Comparison of ENCODE assay signal across 10 mouse cellular contexts in the genomic region with DNA sequence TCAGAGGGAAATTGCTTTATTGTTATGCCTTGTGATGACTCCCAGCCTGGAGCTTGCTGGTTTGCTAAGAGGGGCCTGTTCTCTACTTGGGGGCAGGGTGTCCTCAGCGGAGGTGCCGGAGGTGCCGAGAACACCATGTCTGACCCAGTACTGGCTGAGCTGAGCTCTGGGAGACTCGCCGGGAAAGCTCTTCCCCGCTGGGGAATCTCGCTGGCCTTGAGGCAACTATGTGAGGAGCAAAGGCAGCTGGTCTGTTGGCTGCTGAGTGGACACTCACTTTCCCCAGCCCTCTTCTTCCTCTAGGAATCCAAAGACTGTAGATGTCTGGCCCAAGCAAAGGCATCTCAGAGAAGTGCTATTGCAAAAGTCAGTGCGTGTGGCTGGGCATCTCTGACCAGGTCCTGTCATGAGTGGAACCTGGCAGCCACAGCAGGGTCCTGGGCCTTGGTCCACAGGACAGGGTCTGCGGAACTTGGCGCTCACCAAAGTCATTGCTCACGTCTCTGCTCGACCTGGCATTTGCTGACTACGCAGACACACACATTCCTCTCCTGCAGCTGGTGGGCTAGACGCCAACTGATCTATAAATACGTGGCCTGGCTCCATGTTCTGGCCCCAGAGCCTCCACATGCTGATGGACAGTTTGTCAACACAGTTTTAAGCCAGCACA. TPM values are rescaled to one million over a fixed set of nuclear protein-coding genes. Genes with fewer than 3 reads are reported as not detected.
DNase-seq lines count a peak whose midpoint lies in the region; ATAC-seq lines count a peak whose summit lies in the region.
"Had no signal": no experiment of that assay in that cellular context is flagged by ENCODE, and none has a peak within 500 bp of the region (broad histone marks: within the 10 kb centered on the region; RNA-seq: fewer than 3 reads in every experiment).

No protein-coding gene starts in this region.

- DNase-seq in kidney, adult 11 months = peak; percentile 58
- peak; percentile 86 for DNase-seq in gastrocnemius, adult 18-20 months (ENCODE audit: low spot score)
- peak; percentile 82 to 89 for DNase-seq in heart, postnatal 14 days
- DNase-seq in lung, postnatal 36 days = peak; percentile 67
- DNase-seq in thymus, adult 18-20 months = no peak
- DNase-seq in c-Kit-positive CD71-positive TER-119-positive erythroid progenitor cells, embryonic 14.5 days (ENCODE audit: low spot score) = no peak

- intact Hi-C loops in heart, postnatal 14 days (cut with DNase I) = no loop called here

- WGBS in kidney, embryonic 14.5 days = 83% methylated on average over 15 of the region's 15 CpGs

- no peak overlapping the region for H3K27ac ChIP-seq in kidney, embryonic 14.5 days (ENCODE audit: low read depth, low read length)

- no peak overlapping the region for H3K9ac ChIP-seq in kidney, embryonic 14.5 days (ENCODE audit: low read depth, low read length)

- no peak for ATAC-seq in kidney, embryonic 14.5 days (ENCODE audit: low FRiP score, low TSS enrichment)
- no peak for ATAC-seq in frontal cortex, adult (ENCODE audit: low TSS enrichment)

- H3K27me3 ChIP-seq in kidney, embryonic 14.5 days (ENCODE audit: control insufficient read depth, insufficient read depth, low read length) = no peaks in the 10 kb centered on the region

- H3K9me3 ChIP-seq in kidney, embryonic 14.5 days (ENCODE audit: control insufficient read depth, low read length) = no peaks in the 10 kb centered on the region
- H3K9me3 ChIP-seq: megakaryocyte, embryonic 14.5 days had no signal

- no peaks in the 10 kb centered on the region for H3K36me3 ChIP-seq in kidney, embryonic 14.5 days (ENCODE audit: control insufficient read depth, insufficient read depth, low read length)

- no peak overlapping the region for H3K4me2 ChIP-seq in kidney, embryonic 14.5 days (replicated peaks; ENCODE audit: low read depth, low read length)

- H3K4me3 ChIP-seq in kidney, embryonic 14.5 days (ENCODE audit: low read length) = no peak overlapping the region
- H3K4me3 ChIP-seq: megakaryocyte, embryonic 14.5 days had no signal

- H3K4me1 ChIP-seq in kidney, embryonic 14.5 days (ENCODE audit: control insufficient read depth, insufficient read depth, low read length) = 0 out of 2 replicates have a peak, but pooled peaks cover 3% of the 10 kb centered on the region

RNA-seq across cellular contexts. Expression of gene Dbh, which starts 41.2 kb away (rescaled TPM):
- not detected in 2 replicates for polyA plus RNA-seq in kidney, embryonic 14.5 days (2014; fragmentation: Nextera tagmentation; extraction: Ambion mirVana)
- total RNA-seq in gastrocnemius, adult 18-20 months (2021) = not detected
- total RNA-seq in heart, postnatal 14 days (2021) = 1 to 10 TPM; 2.2 to 2.6 TPM
- total RNA-seq: MEL had no signal

RNA-seq across cellular contexts. Expression of gene Sardh, which starts 41.9 kb away (rescaled TPM):
- 17.6 and 29.9 TPM in 2 replicates for polyA plus RNA-seq in kidney, embryonic 14.5 days (2014; fragmentation: Nextera tagmentation; extraction: Ambion mirVana)
- under 1 TPM; 0.82 to 0.85 TPM for total RNA-seq in gastrocnemius, adult 18-20 months (2021)
- 10 to 100 TPM; 15.3 to 15.6 TPM for total RNA-seq in heart, postnatal 14 days (2021)

Comparison
In these comparisons a context has a peak if more than half of its experiments do, and no peak if none do; other contexts are left out.
1. DNase-seq: peak in kidney, adult 11 months (single experiment), gastrocnemius, adult 18-20 months (single experiment), heart, postnatal 14 days (2 of 2) and lung, postnatal 36 days (single experiment); none in thymus, adult 18-20 months (0 of 2) and c-Kit-positive CD71-positive TER-119-positive erythroid progenitor cells, embryonic 14.5 days (single experiment).
2. RNA of gene Sardh, which starts 41.9 kb away (total RNA-seq): 15.3 to 15.6 TPM in heart, postnatal 14 days; 0.82 to 0.85 TPM in gastrocnemius, adult 18-20 months; every median in the first group is over 4 times any median in the second.